Mouse (Mus musculus) hindbrain, embryonic 16.5 days (tissue): ENCODE data around the gene Cfap299. TPM values are rescaled to one million over a fixed set of nuclear protein-coding genes. Genes with fewer than 3 reads are reported as not detected.

Source experiments
- ATAC-seq: fragments of 200-750 bp; cut with Nextera tagmentation; 2 replicates; pipeline ENCODE4 v1.8.0; 2017; ENCODE audit warnings: moderate TSS enrichment, moderate library complexity
- H3K27ac ChIP-seq: fragments of 300-500 bp; sonication (generic); 2 replicates; pipeline ENCODE4 v1.5.1; 2014; ENCODE audit warnings: low read depth, mild to moderate bottlenecking, control low read depth, low read length, moderate library complexity
- H3K27me3 ChIP-seq: fragments of 300-500 bp; sonication (generic); replicated peaks from 2 replicates; pipeline ENCODE4 v1.6.1; 2014; ENCODE audit warnings: low read length; ENCODE audit not compliant: control insufficient read depth, insufficient read depth
- H3K36me3 ChIP-seq: fragments of 300-500 bp; sonication (generic); 2 replicates; pipeline ENCODE4 v1.6.1; 2014; ENCODE audit warnings: mild to moderate bottlenecking, low read length, moderate library complexity, mixed read lengths; ENCODE audit not compliant: control insufficient read depth, insufficient read depth
- H3K4me1 ChIP-seq: fragments of 300-500 bp; sonication (generic); 2 replicates; pipeline ENCODE4 v1.6.1; 2014; ENCODE audit warnings: low read depth, low read length; ENCODE audit not compliant: control insufficient read depth, insufficient read depth
- H3K4me2 ChIP-seq: fragments of 300-500 bp; sonication (generic); 2 replicates; pipeline ENCODE4 v1.6.1; 2014; ENCODE audit warnings: mild to moderate bottlenecking, low read length, control low read depth, moderate library complexity
- H3K4me3 ChIP-seq: fragments of 300-500 bp; sonication (generic); 2 replicates; pipeline ENCODE4 v1.5.1; 2014; ENCODE audit warnings: mild to moderate bottlenecking, low read length, control low read depth, moderate library complexity
- H3K9ac ChIP-seq: fragments of 300-500 bp; sonication (generic); 2 replicates; pipeline ENCODE4 v1.6.1; 2014; ENCODE audit warnings: low read depth, mild to moderate bottlenecking, control low read depth, low read length, moderate library complexity
- H3K9me3 ChIP-seq: fragments of 300-500 bp; sonication (generic); 2 replicates; pipeline ENCODE4 v1.6.1; 2014; ENCODE audit warnings: mild to moderate bottlenecking, low read length, moderate library complexity; ENCODE audit not compliant: control insufficient read depth
- WGBS: fragments of 180-500 bp; shearing (Covaris S2); extraction: QIAGEN DNeasy Blood & Tissue Kit; methylation state at CpG from one replicate; pipeline ENCODE4 v1.1.7; 2014; 5-methylcytosine and 5-hydroxymethylcytosine counted together
- polyA plus RNA-seq: library from polyadenylated mRNA; unstranded; fragments of >200 nt; fragmentation: Nextera tagmentation; extraction: Ambion mirVana; gene quantifications from 2 replicates; pipeline ENCODE4 v1.2.1, GENCODE M21; 2015

Cfap299 gene
- polyA plus RNA-seq, 1 experiment from 2014 or later, result 2.1 TPM

GRCm38 (mm10) chr5:98706597-98706996, 377.5 kb downstream of the Cfap299 start:
- H3K36me3 ChIP-seq, result no peaks in the 10 kb centered on the region
- no peak for ATAC-seq
- no peaks in the 10 kb centered on the region for H3K27me3 ChIP-seq
- no peaks in the 10 kb centered on the region for H3K9me3 ChIP-seq
- H3K27ac ChIP-seq, result no peak overlapping the region
- no peak overlapping the region for H3K4me3 ChIP-seq
- no peak overlapping the region for H3K4me2 ChIP-seq
- H3K9ac ChIP-seq, result no peak overlapping the region
- WGBS, result 78% methylated on average over 4 of the region's 4 CpGs
- H3K4me1 ChIP-seq, result no peaks in the 10 kb centered on the region

- Histone ChIP-seq H3K4me3 (no peak overlapping the region), H3K9me3 (no peaks in the 10 kb centered on the region), H3K36me3 (no peaks in the 10 kb centered on the region), H3K27me3 (no peaks in the 10 kb centered on the region), H3K4me1 (no peaks in the 10 kb centered on the region), H3K4me2 (no peak overlapping the region), H3K9ac (no peak overlapping the region), H3K27ac (no peak overlapping the region)
- 89% methylated on average over 2 of the region's 2 CpGs for WGBS
- no peak for ATAC-seq
Observed at GRCm38 (mm10) chr5:98715392-98715791, 386.3 kb downstream of the Cfap299 start.

GRCm38 (mm10) chr5:98732157-98733009, 403.3 kb downstream of the Cfap299 start:
- no peak for ATAC-seq
- no peak overlapping the region for H3K4me2 ChIP-seq
- H3K27ac ChIP-seq, result no peak overlapping the region
- H3K4me3 ChIP-seq, result no peak overlapping the region
- no peak overlapping the region for H3K9ac ChIP-seq
- WGBS, result 64% methylated on average over 6 of the region's 6 CpGs
- H3K4me1 ChIP-seq, result no peaks in the 10 kb centered on the region
- H3K9me3 ChIP-seq, result no peaks in the 10 kb centered on the region
- H3K27me3 ChIP-seq, result no peaks in the 10 kb centered on the region
- H3K36me3 ChIP-seq, result no peaks in the 10 kb centered on the region

GRCm38 (mm10) chr5:98733010-98733399, 403.9 kb downstream of the Cfap299 start:
- Histone ChIP-seq H3K4me2 (no peak overlapping the region), H3K4me1 (no peaks in the 10 kb centered on the region), H3K4me3 (no peak overlapping the region), H3K9ac (no peak overlapping the region), H3K9me3 (no peaks in the 10 kb centered on the region), H3K27me3 (no peaks in the 10 kb centered on the region), H3K27ac (no peak overlapping the region), H3K36me3 (no peaks in the 10 kb centered on the region)
- ATAC-seq, result no peak
- WGBS, result 71% methylated on average over 2 of the region's 2 CpGs

- H3K4me1 ChIP-seq, result no peaks in the 10 kb centered on the region
- no peaks in the 10 kb centered on the region for H3K27me3 ChIP-seq
- H3K36me3 ChIP-seq, result no peaks in the 10 kb centered on the region
- WGBS, result 57% methylated on average over 15 of the region's 15 CpGs
- no peaks in the 10 kb centered on the region for H3K9me3 ChIP-seq
- no peak overlapping the region for H3K4me2 ChIP-seq
- H3K4me3 ChIP-seq, result no peak overlapping the region
- H3K27ac ChIP-seq, result no peak overlapping the region; the same call in 1 of the 2 replicates
- ATAC-seq, result no peak
- H3K9ac ChIP-seq, result no peak overlapping the region
Observed at GRCm38 (mm10) chr5:98761858-98762652, 433.0 kb downstream of the Cfap299 start.

GRCm38 (mm10) chr5:98778588-98778987, 449.5 kb downstream of the Cfap299 start:
- no peak for ATAC-seq
- Histone ChIP-seq H3K4me2 (no peak overlapping the region), H3K9ac (no peak overlapping the region), H3K4me3 (no peak overlapping the region), H3K4me1 (no peaks in the 10 kb centered on the region), H3K27ac (no peak overlapping the region), H3K9me3 (no peaks in the 10 kb centered on the region), H3K27me3 (no peaks in the 10 kb centered on the region), H3K36me3 (no peaks in the 10 kb centered on the region)
- 81% methylated on average over 4 of the region's 4 CpGs for WGBS

- Histone ChIP-seq H3K9ac (no peak overlapping the region), H3K4me1 (no peaks in the 10 kb centered on the region), H3K9me3 (no peaks in the 10 kb centered on the region), H3K27ac (no peak overlapping the region), H3K27me3 (no peaks in the 10 kb centered on the region), H3K4me2 (no peak overlapping the region), H3K4me3 (no peak overlapping the region), H3K36me3 (no peaks in the 10 kb centered on the region)
- no peak for ATAC-seq
- 95% methylated on average over 7 of the region's 7 CpGs for WGBS
Observed at GRCm38 (mm10) chr5:98782066-98782465, 453.0 kb downstream of the Cfap299 start.

GRCm38 (mm10) chr5:98787735-98788134, 458.6 kb downstream of the Cfap299 start:
- H3K4me3 ChIP-seq, result no peak overlapping the region
- H3K9me3 ChIP-seq, result no peaks in the 10 kb centered on the region
- H3K27ac ChIP-seq, result no peak overlapping the region
- ATAC-seq, result no peak
- no peak overlapping the region for H3K9ac ChIP-seq
- H3K36me3 ChIP-seq, result no peaks in the 10 kb centered on the region
- WGBS, result 78% methylated on average over 4 of the region's 4 CpGs
- no peak overlapping the region for H3K4me2 ChIP-seq
- H3K27me3 ChIP-seq, result no peaks in the 10 kb centered on the region
- H3K4me1 ChIP-seq, result no peaks in the 10 kb centered on the region

- Histone ChIP-seq H3K9ac (no peak overlapping the region), H3K36me3 (no peaks in the 10 kb centered on the region), H3K4me2 (no peak overlapping the region), H3K9me3 (no peaks in the 10 kb centered on the region), H3K4me3 (no peak overlapping the region), H3K4me1 (no peaks in the 10 kb centered on the region), H3K27ac (no peak overlapping the region), H3K27me3 (no peaks in the 10 kb centered on the region)
- whole genome bisulfite sequencing, result 89% methylated on average over 7 of the region's 7 CpGs
- no peak for ATAC-seq
Observed at GRCm38 (mm10) chr5:98788568-98788967, 459.5 kb downstream of the Cfap299 start.
